Mouse (Mus musculus) hindbrain, embryonic 11.5 days (tissue): Measurements from ENCODE around the gene Jmjd1c. TPM values are rescaled to one million over a fixed set of nuclear protein-coding genes. Genes with fewer than 3 reads are reported as not detected.
A peak's percentile ranks its signal among the peaks of the same experiment; 100 is the strongest.

Experiments
- ATAC-seq: fragments of 200-750 bp; cut with Nextera tagmentation; 2 replicates; pipeline ENCODE4 v1.8.0; 2017; ENCODE audit warnings: mild to moderate bottlenecking, moderate TSS enrichment, moderate library complexity; ENCODE audit not compliant: low FRiP score
- DNase-seq: peaks from one replicate; pipeline ENCODE4 v3.0.0-alpha.2; 2015; ENCODE audit warnings: low spot score
- H3K27ac ChIP-seq: fragments of 300-500 bp; sonication (generic); 2 replicates; pipeline ENCODE4 v1.5.1; 2014; ENCODE audit warnings: mild to moderate bottlenecking, low read depth, low read length
- H3K27me3 ChIP-seq: fragments of 300-500 bp; sonication (generic); 2 replicates; pipeline ENCODE4 v1.6.1; 2014; ENCODE audit warnings: mild to moderate bottlenecking, low read length, moderate library complexity, mixed read lengths; ENCODE audit not compliant: control insufficient read depth, insufficient read depth
- H3K36me3 ChIP-seq: fragments of 300-500 bp; sonication (generic); 2 replicates; pipeline ENCODE4 v1.6.1; 2014; ENCODE audit warnings: mild to moderate bottlenecking, low read length, moderate library complexity, mixed read lengths; ENCODE audit not compliant: control insufficient read depth, insufficient read depth
- H3K4me1 ChIP-seq: fragments of 300-500 bp; sonication (generic); replicated peaks from 2 replicates; pipeline ENCODE4 v1.6.1; 2014; ENCODE audit warnings: low read length, mixed read lengths; ENCODE audit not compliant: control insufficient read depth, insufficient read depth
- H3K4me2 ChIP-seq: fragments of 300-500 bp; sonication (generic); replicated peaks from 2 replicates; pipeline ENCODE4 v1.6.1; 2014; ENCODE audit warnings: mild to moderate bottlenecking, low read depth, low read length
- H3K4me3 ChIP-seq: fragments of 300-500 bp; sonication (generic); 2 replicates; pipeline ENCODE4 v1.5.1; 2014; ENCODE audit warnings: low read depth, low read length
- H3K9ac ChIP-seq: fragments of 300-500 bp; sonication (generic); 2 replicates; pipeline ENCODE4 v1.6.1; 2014; ENCODE audit warnings: low read depth, low read length
- H3K9me3 ChIP-seq: fragments of 300-500 bp; sonication (generic); 2 replicates; pipeline ENCODE4 v1.6.1; 2016; ENCODE audit warnings: low read length; ENCODE audit not compliant: control insufficient read depth
- WGBS: fragments of 180-500 bp; shearing (Covaris S2); extraction: QIAGEN DNeasy Blood & Tissue Kit; methylation state at CpG from one replicate; pipeline ENCODE4 v1.1.7; 2014; 5-methylcytosine and 5-hydroxymethylcytosine counted together
- polyA plus RNA-seq: library from polyadenylated mRNA; unstranded; fragments of >200 nt; fragmentation: Nextera tagmentation; extraction: Ambion mirVana; gene quantifications from 2 replicates; pipeline ENCODE4 v1.2.1, GENCODE M21; 2014

Gene Jmjd1c
- polyA plus RNA-seq, 1 experiment from 2014 or later = 63.8 TPM

- Histone ChIP-seq H3K9ac (peak within 1 kb of the TSS; percentile 100), H3K27ac (peak within 1 kb of the TSS; percentile 100), H3K36me3 (no peaks in the 10 kb centered on the region), H3K27me3 (no peaks in the 10 kb centered on the region), H3K4me3 (peak within 1 kb of the TSS; percentile 96), H3K4me2 (peak within 1 kb of the TSS; percentile 56), H3K4me1 (peaks cover 2% of the 10 kb centered on the region; the same call in 1 of the 2 replicates), H3K9me3 (no peaks in the 10 kb centered on the region)
- peak; percentile 86 for ATAC-seq
- DNase-seq = peak; percentile 78
- WGBS = 1% methylated on average over 51 of the region's 97 CpGs
Measured at GRCm38 (mm10) chr10:67096621-67097436, 904 bp downstream of the Jmjd1c start, which contains the start of gene Reep3. Gene Reep3 (minus strand): TSS chr10:67096945.

- H3K9ac ChIP-seq = peak overlapping the region; percentile 100; the same call in 1 of the 2 replicates
- no peaks in the 10 kb centered on the region for H3K36me3 ChIP-seq
- peak overlapping the region; percentile 56 for H3K4me2 ChIP-seq
- peak overlapping the region; percentile 100; the same call in 1 of the 2 replicates for H3K27ac ChIP-seq
- ATAC-seq = no peak
- peaks cover 2% of the 10 kb centered on the region; the same call in 1 of the 2 replicates for H3K4me1 ChIP-seq
- WGBS = under 1% methylated on average over 14 of the region's 15 CpGs
- no peaks in the 10 kb centered on the region for H3K9me3 ChIP-seq
- H3K27me3 ChIP-seq = no peaks in the 10 kb centered on the region
- no peak for DNase-seq
- peak overlapping the region; percentile 96 for H3K4me3 ChIP-seq
Measured at GRCm38 (mm10) chr10:67097437-67098150, 1.7 kb downstream of the Jmjd1c start.

- H3K4me1 ChIP-seq = peaks cover 7% of the 10 kb centered on the region
- ATAC-seq (no peak), DNase-seq (no peak)
- 12% methylated on average over 7 of the region's 7 CpGs for WGBS
- no peaks in the 10 kb centered on the region for H3K9me3 ChIP-seq
- 0 out of 2 replicates have a peak overlapping the region, but pooled peaks have one; percentile 24 for H3K27ac ChIP-seq
- peak overlapping the region; percentile 56 for H3K4me2 ChIP-seq
- H3K36me3 ChIP-seq = no peaks in the 10 kb centered on the region
- H3K4me3 ChIP-seq = peak overlapping the region; percentile 96; the same call in 1 of the 2 replicates
- no peaks in the 10 kb centered on the region for H3K27me3 ChIP-seq
- H3K9ac ChIP-seq = no peak overlapping the region
Measured at GRCm38 (mm10) chr10:67098408-67099050, 2.6 kb downstream of the Jmjd1c start.

- no peak for ATAC-seq
- 50% methylated on average over 13 of the region's 13 CpGs for WGBS
- 0 out of 2 replicates have a peak overlapping the region, but pooled peaks have one; percentile 7 for H3K4me2 ChIP-seq
- no peaks in the 10 kb centered on the region for H3K9me3 ChIP-seq
- no peak overlapping the region for H3K27ac ChIP-seq
- DNase-seq = no peak
- no peak overlapping the region for H3K9ac ChIP-seq
- peaks cover 15% of the 10 kb centered on the region for H3K4me1 ChIP-seq
- H3K4me3 ChIP-seq = 0 out of 2 replicates have a peak overlapping the region, but pooled peaks have one; percentile 96
- no peaks in the 10 kb centered on the region for H3K27me3 ChIP-seq
- H3K36me3 ChIP-seq = no peaks in the 10 kb centered on the region
Measured at GRCm38 (mm10) chr10:67099183-67099929, 3.4 kb downstream of the Jmjd1c start.

- WGBS = 42% methylated on average over 7 of the region's 7 CpGs
- H3K4me2 ChIP-seq = no peak overlapping the region
Measured at GRCm38 (mm10) chr10:67100011-67100661, 4.2 kb downstream of the Jmjd1c start.

GRCm38 (mm10) chr10:67100831-67101251 is 4.9 kb downstream of the Jmjd1c start:
- no peak overlapping the region for H3K9ac ChIP-seq
- no peak for ATAC-seq

More at GRCm38 (mm10) chr10:67100011-67100661, 4.2 kb downstream of the Jmjd1c start:
- no peaks in the 10 kb centered on the region for H3K9me3 ChIP-seq
- H3K4me3 ChIP-seq = no peak overlapping the region
- no peak overlapping the region for H3K9ac ChIP-seq
- H3K27ac ChIP-seq = no peak overlapping the region
- DNase-seq = no peak
- H3K36me3 ChIP-seq = no peaks in the 10 kb centered on the region
- ATAC-seq = no peak
- H3K27me3 ChIP-seq = no peaks in the 10 kb centered on the region
- H3K4me1 ChIP-seq = peaks cover 20% of the 10 kb centered on the region

GRCm38 (mm10) chr10:67104543-67104942 is 8.6 kb downstream of the Jmjd1c start:
- 8% methylated on average over 9 of the region's 9 CpGs for WGBS
- Histone ChIP-seq H3K36me3 (no peaks in the 10 kb centered on the region), H3K4me2 (no peak overlapping the region), H3K9me3 (no peaks in the 10 kb centered on the region), H3K27ac (0 out of 2 replicates have a peak overlapping the region, but pooled peaks have one; percentile 33), H3K4me1 (peaks cover 25% of the 10 kb centered on the region), H3K27me3 (no peaks in the 10 kb centered on the region), H3K9ac (no peak overlapping the region), H3K4me3 (no peak overlapping the region)
- peak; percentile 74 for ATAC-seq
- DNase-seq = peak; percentile 52

More at GRCm38 (mm10) chr10:67100831-67101251, 4.9 kb downstream of the Jmjd1c start:
- Histone ChIP-seq H3K4me1 (peaks cover 20% of the 10 kb centered on the region), H3K9me3 (no peaks in the 10 kb centered on the region), H3K4me3 (no peak overlapping the region), H3K4me2 (no peak overlapping the region), H3K27me3 (no peaks in the 10 kb centered on the region), H3K27ac (no peak overlapping the region), H3K36me3 (no peaks in the 10 kb centered on the region)
- no peak for DNase-seq
- 66% methylated on average over 9 of the region's 9 CpGs for WGBS
